Mouse (Mus musculus) megakaryocyte, embryonic 14.5 days (primary cell): ENCODE results near the gene Ank.

Source experiments
- FLI1 ChIP-seq: IDR thresholded peaks from 2 replicates; pipeline ENCODE4 v1.6.1; 2012; ENCODE audit warnings: low read length, inconsistent platforms, mixed read lengths
- GATA1 ChIP-seq: IDR thresholded peaks from 3 replicates; pipeline ENCODE4 v1.6.1; 2012; ENCODE audit warnings: mixed read lengths, low read length, inconsistent platforms, borderline replicate concordance

DNA sequence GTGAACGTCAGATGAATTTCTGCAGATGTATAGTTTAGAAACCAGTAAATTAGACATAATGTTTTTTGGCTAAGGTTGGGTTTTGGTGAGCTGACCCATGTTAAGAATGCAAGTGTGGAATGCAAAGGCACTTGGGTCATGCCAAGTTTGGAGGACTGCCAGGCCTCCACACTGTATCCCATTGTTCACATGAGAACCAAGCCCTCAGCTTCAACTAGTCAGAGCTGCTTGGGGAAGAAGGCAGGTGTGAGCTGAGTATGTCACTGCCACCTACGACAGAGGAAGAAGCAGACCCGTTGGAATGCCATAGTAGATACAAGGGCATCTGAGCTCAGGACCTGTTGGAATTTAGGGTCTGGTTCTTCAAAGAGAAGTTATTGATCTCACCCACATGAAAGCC is 109.5 kb downstream of the Ank start:
- TF ChIP-seq GATA1 (no peak), FLI1 (no peak)
